Mouse (Mus musculus) ES-E14 (cell line): ENCODE measurements at regions not wholly inside any gene's neighbourhood (a gene's known extent, or its start where the extent isn't known, plus 50 kb on each side); places are given as distances from the start of the nearest gene placed in this dataset.

Experiments
- DNase-seq: peaks from one replicate; pipeline ENCODE4 v3.0.0-alpha.2; 2013; ENCODE audit warnings: low read depth, low spot score
- H3K27ac ChIP-seq: 2 replicates; pipeline ENCODE4 v1.5.1; 2012; ENCODE audit warnings: low read depth, mild to moderate bottlenecking, low read length, moderate library complexity, mixed read lengths; ENCODE audit not compliant: poor library complexity, insufficient read depth, severe bottlenecking
- H3K36me3 ChIP-seq: 2 replicates; pipeline ENCODE4 v1.6.1; 2012; ENCODE audit warnings: mild to moderate bottlenecking, low read length, moderate library complexity, mixed read lengths; ENCODE audit not compliant: control insufficient read depth, poor library complexity, insufficient read depth, severe bottlenecking
- H3K4me1 ChIP-seq, 2 experiments: fragments of 150-350 bp in 1 of 2; sonication (generic) in 1 of 2; 2 replicates each; pipeline ENCODE4 v1.6.1; 2012; ENCODE audit warnings: low read length in 2 of 2, mild to moderate bottlenecking in 1 of 2, mixed read lengths in 1 of 2; ENCODE audit not compliant: control insufficient read depth in 2 of 2, insufficient read depth in 2 of 2, poor library complexity in 1 of 2
- H3K4me3 ChIP-seq, 2 experiments: fragments of 150-350 bp in 1 of 2; sonication (generic) in 1 of 2; 2 replicates each; pipeline ENCODE4 v1.5.1; 2012; ENCODE audit warnings: low read length in 2 of 2, low read depth in 1 of 2, mild to moderate bottlenecking in 1 of 2, mixed read lengths in 1 of 2; ENCODE audit not compliant: insufficient read depth in 1 of 2, poor library complexity in 1 of 2, severe bottlenecking in 1 of 2
- H3K9ac ChIP-seq: 2 replicates; pipeline ENCODE4 v1.6.1; 2012; ENCODE audit warnings: low read depth, mild to moderate bottlenecking, low read length, mixed read lengths; ENCODE audit not compliant: poor library complexity, insufficient read depth, severe bottlenecking
- H3K9me3 ChIP-seq: fragments of 150-350 bp; sonication (generic); 2 replicates; pipeline ENCODE4 v1.6.1; 2012; ENCODE audit warnings: low read depth, mild to moderate bottlenecking, low read length; ENCODE audit not compliant: control insufficient read depth, insufficient read depth
- CHD2 ChIP-seq: IDR thresholded peaks from 2 replicates; pipeline ENCODE4 v1.6.1; 2014; ENCODE audit warnings: mild to moderate bottlenecking, low read depth, low read length, inconsistent platforms
- HCFC1 ChIP-seq: IDR thresholded peaks from 2 replicates; pipeline ENCODE4 v1.6.1; 2012; ENCODE audit warnings: low read length, inconsistent platforms, borderline replicate concordance; ENCODE audit not compliant: insufficient read depth
- MAFK ChIP-seq: IDR thresholded peaks from 2 replicates; pipeline ENCODE4 v1.6.1; 2014; ENCODE audit warnings: mild to moderate bottlenecking, low read depth, low read length, inconsistent platforms; ENCODE audit not compliant: insufficient read depth
- ZC3H11A ChIP-seq: IDR thresholded peaks from 2 replicates; pipeline ENCODE4 v1.6.1; 2012; ENCODE audit warnings: low read depth, mild to moderate bottlenecking, inconsistent platforms, low read length, borderline replicate concordance
- ZNF384 ChIP-seq: IDR thresholded peaks from 2 replicates; pipeline ENCODE4 v1.6.1; 2012; ENCODE audit warnings: low read depth, low read length, inconsistent platforms
- in situ Hi-C, 2 experiments: fragments of 600-800 bp; cut with MboI; formaldehyde crosslinking; loops; one replicate each; pipeline ENCODE4 v1.15.1; 2025; ENCODE audit warnings: low sequenced_read_pairs in 2 of 2, inconsistent platforms in 1 of 2; ENCODE audit not compliant: unreplicated experiment in 2 of 2

DNA sequence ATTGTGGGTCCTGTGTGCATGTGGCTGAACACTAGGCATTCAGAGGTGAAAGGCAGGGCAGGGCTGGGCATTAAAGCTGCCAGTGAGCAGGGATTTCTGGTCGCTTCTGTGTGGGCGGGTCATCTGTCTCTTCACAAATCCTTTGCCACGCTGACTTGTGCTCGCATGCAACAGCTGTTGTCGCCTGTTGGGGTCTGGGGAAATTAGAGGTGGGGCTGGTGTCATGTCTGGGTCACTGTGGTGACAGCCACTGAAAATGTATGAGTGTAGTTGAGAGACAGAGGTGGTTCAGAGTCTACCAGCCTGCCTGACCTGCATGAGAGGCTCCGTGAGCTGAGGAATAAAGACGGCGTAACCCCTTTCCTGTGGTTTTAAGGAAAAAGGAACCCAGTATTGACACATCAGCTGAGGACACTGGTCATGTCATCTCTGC lies 226.8 kb downstream of the Mex3b start:
- TF ChIP-seq HCFC1 = no peak
- no peak for TF ChIP-seq MAFK
- no peak for TF ChIP-seq CHD2
- TF ChIP-seq ZNF384 = no peak
- TF ChIP-seq ZC3H11A = no peak
- Histone ChIP-seq H3K9me3 (no peaks in the 10 kb centered on the region), H3K27ac (no peak overlapping the region), H3K36me3 (no peaks in the 10 kb centered on the region), H3K4me3 (no peak overlapping the region), H3K4me1 (no peaks in the 10 kb centered on the region), H3K9ac (no peak overlapping the region)
- in situ Hi-C loops = no loop called here
- DNase-seq = no peak

DNA sequence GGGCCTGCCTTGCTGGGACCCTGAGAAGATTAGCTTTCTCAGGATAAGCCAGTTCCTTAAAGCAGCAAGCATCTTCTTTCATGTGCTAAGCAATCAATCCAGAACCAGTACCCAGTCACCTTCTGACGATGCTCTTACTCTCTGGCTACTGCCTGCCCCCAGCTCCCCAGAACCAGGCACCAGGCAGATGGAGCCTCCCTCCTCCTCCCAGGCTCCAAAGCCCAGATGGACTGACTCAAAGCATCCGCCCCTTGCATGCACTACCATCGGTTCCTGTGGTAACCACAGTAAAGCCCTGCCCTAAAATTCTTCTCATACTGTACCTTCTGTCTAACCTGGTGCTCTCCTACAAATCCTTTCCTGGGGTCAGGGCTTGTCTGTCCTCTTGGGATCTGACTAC lies 227.8 kb downstream of the Mex3b start:
- Histone ChIP-seq H3K4me3 (no peak overlapping the region), H3K9ac (no peak overlapping the region), H3K4me1 (no peaks in the 10 kb centered on the region), H3K27ac (no peak overlapping the region), H3K36me3 (no peaks in the 10 kb centered on the region), H3K9me3 (no peaks in the 10 kb centered on the region)
- TF ChIP-seq ZNF384 (no peak), CHD2 (no peak), HCFC1 (no peak), ZC3H11A (no peak), MAFK (no peak)
- DNase-seq = no peak
- in situ Hi-C loops = no loop called here

DNA sequence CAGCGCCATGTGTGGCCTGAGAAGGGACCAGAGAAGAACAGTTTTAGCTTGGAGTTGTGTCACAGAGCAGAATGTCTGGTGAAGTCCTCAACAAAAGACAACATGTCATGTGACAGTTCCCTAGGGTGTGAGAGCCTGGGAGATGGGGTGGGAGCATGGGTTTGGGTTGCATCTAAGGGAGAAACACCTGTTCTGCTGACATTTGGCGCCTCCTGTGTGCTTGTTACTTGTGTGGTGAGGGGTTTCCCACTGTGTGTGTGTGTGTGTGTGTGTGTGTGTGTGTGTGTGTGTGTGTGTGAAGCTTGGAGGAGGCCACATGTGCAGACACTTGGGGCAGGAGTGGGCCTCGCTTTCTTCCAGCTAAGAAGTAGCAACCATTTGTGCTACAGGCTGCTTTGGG lies 228.5 kb downstream of the Mex3b start:
- Histone ChIP-seq H3K9me3 (no peaks in the 10 kb centered on the region), H3K36me3 (no peaks in the 10 kb centered on the region), H3K4me3 (no peak overlapping the region), H3K27ac (no peak overlapping the region), H3K4me1 (no peaks in the 10 kb centered on the region), H3K9ac (no peak overlapping the region)
- TF ChIP-seq HCFC1 (no peak), ZC3H11A (no peak), CHD2 (no peak), ZNF384 (no peak), MAFK (no peak)
- in situ Hi-C loops = no loop called here
- DNase-seq = no peak

DNA sequence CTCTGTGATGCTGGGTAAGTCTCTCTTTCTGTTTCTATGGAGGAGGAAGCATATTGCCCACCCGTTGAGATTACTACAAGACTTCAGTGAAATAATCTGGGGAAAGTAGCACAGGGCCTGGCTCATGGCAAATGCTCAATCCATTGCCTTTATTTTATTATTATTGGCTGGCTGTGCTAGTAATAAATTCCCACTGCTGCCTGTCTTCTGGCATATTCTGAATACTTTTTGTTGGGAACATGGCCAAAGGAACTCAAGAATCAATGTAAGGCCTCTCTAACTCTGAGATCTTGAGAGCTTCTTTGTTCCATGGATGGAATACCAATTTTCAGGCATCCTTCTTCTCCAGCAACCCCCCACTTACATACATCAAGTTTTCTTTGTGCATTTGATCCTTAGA lies 237.3 kb downstream of the Mex3b start:
- no peak overlapping the region for H3K27ac ChIP-seq
- in situ Hi-C loops = no loop called here
- no peak overlapping the region for H3K9ac ChIP-seq
- no peak for TF ChIP-seq CHD2
- no peaks in the 10 kb centered on the region for H3K4me1 ChIP-seq
- no peak overlapping the region for H3K4me3 ChIP-seq
- H3K36me3 ChIP-seq = no peaks in the 10 kb centered on the region
- no peak for DNase-seq
- H3K9me3 ChIP-seq = no peaks in the 10 kb centered on the region

DNA sequence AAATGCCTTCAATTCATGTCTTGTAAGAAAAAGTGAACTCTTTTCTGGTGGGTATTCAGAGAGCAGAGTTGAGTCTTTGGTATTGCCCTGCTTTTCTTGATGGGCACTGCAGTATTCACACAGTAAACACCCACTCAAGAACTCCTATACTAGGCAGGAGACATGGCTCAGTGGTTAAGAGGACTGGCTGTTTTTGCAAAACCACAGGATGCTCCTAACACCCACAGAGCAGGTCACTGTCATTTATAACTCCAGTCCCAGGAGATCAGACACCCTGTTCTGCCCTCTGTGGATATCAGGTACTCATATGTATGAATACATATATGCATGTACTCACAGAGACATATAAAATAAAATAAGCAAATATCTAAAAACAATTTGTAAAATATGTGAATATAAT lies 238.5 kb downstream of the Mex3b start:
- no peak for DNase-seq
- in situ Hi-C loops = no loop called here
- H3K36me3 ChIP-seq = no peaks in the 10 kb centered on the region
- TF ChIP-seq ZC3H11A = no peak
- TF ChIP-seq CHD2 = no peak
- no peak for TF ChIP-seq ZNF384
- TF ChIP-seq HCFC1 = no peak
- no peak for TF ChIP-seq MAFK
- no peak overlapping the region for H3K4me3 ChIP-seq
- H3K27ac ChIP-seq = no peak overlapping the region
- no peaks in the 10 kb centered on the region for H3K4me1 ChIP-seq
- no peaks in the 10 kb centered on the region for H3K9me3 ChIP-seq
- H3K9ac ChIP-seq = no peak overlapping the region
